14 mouse cellular contexts compared by ENCODE assay signal in the genomic region with DNA sequence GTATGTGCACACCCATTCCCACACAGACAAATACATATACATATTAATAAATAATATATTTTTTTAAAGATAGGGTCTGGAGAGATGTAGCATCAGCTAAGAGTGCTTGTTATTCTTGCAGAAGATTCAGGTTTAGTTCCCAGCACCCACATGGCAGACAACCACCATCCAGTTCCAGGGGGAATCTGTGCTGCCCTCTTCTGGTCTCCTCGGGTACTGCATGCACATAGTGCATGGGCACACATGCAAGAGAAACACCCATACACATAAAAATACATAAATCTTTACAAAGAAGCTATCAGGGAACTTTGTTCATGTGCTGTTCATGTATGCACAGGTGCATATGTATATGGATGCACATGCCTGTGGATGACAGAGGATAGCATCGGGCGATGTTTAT.
A peak's percentile ranks its signal among the peaks of the same experiment; 100 is the strongest.
DNase-seq lines count a peak whose midpoint lies in the region; ATAC-seq and TF ChIP-seq lines count a peak whose summit lies in the region.
"Had no signal": no experiment of that assay in that cellular context is flagged by ENCODE, and none has a peak within 500 bp of the region (broad histone marks: within the 10 kb centered on the region; RNA-seq: fewer than 3 reads in every experiment).

No protein-coding gene starts in this region.

- no peak for ATAC-seq in liver, embryonic 14.5 days (ENCODE audit: insufficient read depth)

- TF ChIP-seq CTCF in heart, adult 2 months (IDR thresholded peaks at IDR 0.05) = peak; percentile 47
- TF ChIP-seq CTCF in liver, embryonic 14.5 days (IDR thresholded peaks at IDR 0.05; ENCODE audit: low read depth) = peak; percentile 62
- TF ChIP-seq CTCF in embryonic fibroblast, embryonic 13.5 days (IDR thresholded peaks at IDR 0.05; ENCODE audit: borderline replicate concordance, insufficient read depth, low read length) = peak; percentile 8; the same call in 1 of the 2 replicates

- H3K4me3 ChIP-seq in heart, adult 2 months = no peak overlapping the region
- H3K4me3 ChIP-seq in liver, embryonic 14.5 days (ENCODE audit: insufficient read depth in 1 of 2, low read depth in 2 of 2, low read length in 2 of 2) = no peak overlapping the region
- no peak overlapping the region for H3K4me3 ChIP-seq in embryonic fibroblast, embryonic 13.5 days (ENCODE audit: insufficient read depth, low read length)
- H3K4me3 ChIP-seq: forebrain, embryonic 12.5 days; heart, embryonic 15.5 days had no signal

- no peaks in the 10 kb centered on the region for H3K4me1 ChIP-seq in heart, adult 2 months (ENCODE audit: control insufficient read depth, insufficient read depth, low read length)
- no peaks in the 10 kb centered on the region for H3K4me1 ChIP-seq in liver, embryonic 14.5 days (replicated peaks; ENCODE audit: control insufficient read depth in 2 of 2, insufficient read depth in 2 of 2, low read length in 1 of 2)
- peaks cover 2% of the 10 kb centered on the region; the same call in 1 of the 2 replicates for H3K4me1 ChIP-seq in embryonic fibroblast, embryonic 13.5 days (ENCODE audit: control insufficient read depth, insufficient read depth, low read length)
- H3K4me1 ChIP-seq: forebrain, embryonic 12.5 days; heart, embryonic 15.5 days had no signal

- TF ChIP-seq EP300 in heart, adult 2 months (IDR thresholded peaks at IDR 0.05; ENCODE audit: insufficient read depth, low read depth, low read length) = no peak
- no peak for TF ChIP-seq EP300 in liver, embryonic 14.5 days (IDR thresholded peaks at IDR 0.05; ENCODE audit: low read depth)

- no peaks in the 10 kb centered on the region for H3K27me3 ChIP-seq in heart, adult 2 months (ENCODE audit: control insufficient read depth, insufficient read depth, low read length)
- H3K27me3 ChIP-seq in liver, embryonic 14.5 days (ENCODE audit: control insufficient read depth, insufficient read depth, low read length) = no peaks in the 10 kb centered on the region
- H3K27me3 ChIP-seq: forebrain, embryonic 12.5 days; heart, embryonic 15.5 days had no signal

- no peaks in the 10 kb centered on the region for H3K36me3 ChIP-seq in heart, adult 2 months (ENCODE audit: control insufficient read depth, insufficient read depth, low read length)
- H3K36me3 ChIP-seq in liver, embryonic 14.5 days (replicated peaks; ENCODE audit: control insufficient read depth, insufficient read depth, low read depth) = no peaks in the 10 kb centered on the region
- H3K36me3 ChIP-seq: forebrain, embryonic 12.5 days; heart, embryonic 15.5 days had no signal

- WGBS in heart, adult 2 months = 91% methylated on average over 3 of the region's 3 CpGs
- 76% methylated on average over 3 of the region's 3 CpGs for WGBS in liver, embryonic 14.5 days (ENCODE audit: insufficient replicate concordance)

- H3K9me3 ChIP-seq in liver, embryonic 14.5 days (ENCODE audit: control insufficient read depth, low read length) = no peaks in the 10 kb centered on the region
- H3K9me3 ChIP-seq: forebrain, embryonic 12.5 days; heart, embryonic 15.5 days had no signal

- H3K27ac ChIP-seq in heart, adult 2 months = no peak overlapping the region
- no peak overlapping the region for H3K27ac ChIP-seq in liver, embryonic 14.5 days
- H3K27ac ChIP-seq in embryonic fibroblast, embryonic 13.5 days (ENCODE audit: insufficient read depth, low read length) = no peak overlapping the region
- H3K27ac ChIP-seq: forebrain, embryonic 12.5 days; heart, embryonic 15.5 days; hindbrain, embryonic 14.5 days had no signal

- no peak for TF ChIP-seq POLR2A in heart, adult 2 months (IDR thresholded peaks at IDR 0.05; ENCODE audit: insufficient read depth, low read depth, low read length)
- TF ChIP-seq POLR2A in embryonic fibroblast, embryonic 13.5 days (IDR thresholded peaks at IDR 0.05; ENCODE audit: low read depth, low read length) = no peak

- H3K9ac ChIP-seq in heart, adult 2 months (ENCODE audit: low read depth, low read length) = no peak overlapping the region
- no peak overlapping the region for H3K9ac ChIP-seq in liver, embryonic 14.5 days (replicated peaks)
- H3K9ac ChIP-seq: forebrain, embryonic 12.5 days; heart, embryonic 15.5 days; hindbrain, embryonic 14.5 days had no signal

- DNase-seq in heart, adult 2 months = no peak
- no peak for DNase-seq in heart, postnatal 25 days (ENCODE audit: low spot score)
- no peak for DNase-seq in liver, embryonic 14.5 days (ENCODE audit: low read depth in 3 of 3, low spot score in 3 of 3)
- DNase-seq in liver = no peak
- DNase-seq in ES-CJ7 (ENCODE audit: low read depth, low spot score) = peak; percentile 42
- DNase-seq in adrenal gland, postnatal 10 days = no peak
- DNase-seq in heart, postnatal 36 days = no peak
- DNase-seq: cerebellum, adult 18-20 months; kidney, adult 18-20 months; lung, adult 2 months had no signal

- intact Hi-C loops in heart, adult 2 months (cut with DNase I) = no loop called here
- intact Hi-C loops in heart, postnatal 25 days (cut with DNase I) = no loop called here
- intact Hi-C loops in heart, postnatal 36 days (cut with DNase I) = no loop called here

- no peaks in the 10 kb centered on the region for H3K79me2 ChIP-seq in heart, adult 2 months (replicated peaks; ENCODE audit: control insufficient read depth, insufficient read depth, low read length)

- no peak overlapping the region for H3K4me2 ChIP-seq in liver, embryonic 14.5 days (ENCODE audit: low read depth)
- H3K4me2 ChIP-seq: forebrain, embryonic 12.5 days; heart, embryonic 15.5 days; hindbrain, embryonic 14.5 days had no signal

Comparison
In these comparisons a context has a peak if more than half of its experiments do, and no peak if none do; other contexts are left out.
1. CTCF ChIP-seq: peak in every context shown above with its lines; median percentile 62 in liver, embryonic 14.5 days; 47 in heart, adult 2 months; 8 in embryonic fibroblast, embryonic 13.5 days.